Comparison of ENCODE assay signal across 15 mouse cellular contexts in genomic region chr5:46201639-46202456, GRCm38 (mm10).
DNase-seq lines count a peak whose midpoint lies in the region; ATAC-seq lines count a peak whose summit lies in the region.
"Had no signal": no experiment of that assay in that cellular context is flagged by ENCODE, and none has a peak within 500 bp of the region (broad histone marks: within the 10 kb centered on the region; RNA-seq: fewer than 3 reads in every experiment).

No protein-coding gene starts in this region.

- H3K4me3 ChIP-seq in forebrain, embryonic 14.5 days (ENCODE audit: low read depth, low read length) = no peak overlapping the region
- no peak overlapping the region for H3K4me3 ChIP-seq in hindbrain, embryonic 15.5 days
- H3K4me3 ChIP-seq: erythroblast, embryonic 14.5 days; myocyte had no signal

- peak; percentile 77 for ATAC-seq in forebrain, embryonic 14.5 days
- peak; percentile 61 for ATAC-seq in hindbrain, embryonic 15.5 days (ENCODE audit: low FRiP score, low read depth)
- ATAC-seq: intestine, embryonic 16.5 days had no signal

- peak; percentile 10 for DNase-seq in heart, postnatal 4 days
- DNase-seq in heart, adult 18-20 months = no peak
- peak; percentile 86 for DNase-seq in forebrain, embryonic 14.5 days (ENCODE audit: low spot score)
- DNase-seq in retina, embryonic 14.5 days (ENCODE audit: low spot score) = peak; percentile 61
- DNase-seq in urinary bladder, postnatal 10 days (ENCODE audit: low spot score) = no peak
- DNase-seq in left cerebral cortex, adult 9 months (ENCODE audit: low spot score in 2 of 2) = no peak
- DNase-seq in heart, adult 9 months (ENCODE audit: low spot score in 2 of 2) = no peak
- DNase-seq: cerebellum, adult 11 months; kidney, postnatal 10 days; lung, embryonic 14.5 days; right cerebral cortex, postnatal 25 days had no signal

- H3K27me3 ChIP-seq in forebrain, embryonic 14.5 days (replicated peaks; ENCODE audit: control insufficient read depth, insufficient read depth, low read length) = no peaks in the 10 kb centered on the region
- H3K27me3 ChIP-seq in hindbrain, embryonic 15.5 days = no peaks in the 10 kb centered on the region

- no peaks in the 10 kb centered on the region for H3K36me3 ChIP-seq in forebrain, embryonic 14.5 days (ENCODE audit: control insufficient read depth, insufficient read depth, low read length)
- H3K36me3 ChIP-seq in hindbrain, embryonic 15.5 days = no peaks in the 10 kb centered on the region

- 7% methylated on average over 6 of the region's 6 CpGs for WGBS in forebrain, embryonic 14.5 days
- 33% methylated on average over 6 of the region's 6 CpGs for WGBS in hindbrain, embryonic 15.5 days

- no peaks in the 10 kb centered on the region for H3K9me3 ChIP-seq in forebrain, embryonic 14.5 days (replicated peaks; ENCODE audit: control insufficient read depth, low read length)
- no peaks in the 10 kb centered on the region for H3K9me3 ChIP-seq in hindbrain, embryonic 15.5 days

- peaks cover 8% of the 10 kb centered on the region for H3K4me1 ChIP-seq in forebrain, embryonic 14.5 days (ENCODE audit: control insufficient read depth, insufficient read depth, low read length)
- H3K4me1 ChIP-seq in hindbrain, embryonic 15.5 days (replicated peaks) = peaks cover 6% of the 10 kb centered on the region; the same call in 1 of the 2 replicates

- no peak overlapping the region for H3K4me2 ChIP-seq in forebrain, embryonic 14.5 days (ENCODE audit: low read length)
- H3K4me2 ChIP-seq in hindbrain, embryonic 15.5 days = no peak overlapping the region
- H3K4me2 ChIP-seq: lung, embryonic 14.5 days had no signal

- no peak overlapping the region for H3K9ac ChIP-seq in forebrain, embryonic 14.5 days (ENCODE audit: low read length)
- no peak overlapping the region for H3K9ac ChIP-seq in hindbrain, embryonic 15.5 days
- H3K9ac ChIP-seq: lung, embryonic 14.5 days had no signal

- H3K27ac ChIP-seq in forebrain, embryonic 14.5 days (ENCODE audit: low read depth, low read length) = peak overlapping the region; percentile 70
- peak overlapping the region; percentile 38; the same call in 1 of the 2 replicates for H3K27ac ChIP-seq in hindbrain, embryonic 15.5 days (replicated peaks)

Comparison
In these comparisons a context has a peak if more than half of its experiments do, and no peak if none do; other contexts are left out.
1. DNase-seq: peak in heart, postnatal 4 days (single experiment), forebrain, embryonic 14.5 days (single experiment) and retina, embryonic 14.5 days (single experiment); none in heart, adult 18-20 months (0 of 2), urinary bladder, postnatal 10 days (single experiment), left cerebral cortex, adult 9 months (0 of 2) and heart, adult 9 months (0 of 2).